Mouse (Mus musculus): ENCODE results near the gene Grik4.

Grik4 gene

GRCm38 (mm10) chr9:42742385-42742784 is 201.9 kb downstream of the Grik4 start:
- in situ Hi-C loops (cut with MboI) = no loop called here

DNA sequence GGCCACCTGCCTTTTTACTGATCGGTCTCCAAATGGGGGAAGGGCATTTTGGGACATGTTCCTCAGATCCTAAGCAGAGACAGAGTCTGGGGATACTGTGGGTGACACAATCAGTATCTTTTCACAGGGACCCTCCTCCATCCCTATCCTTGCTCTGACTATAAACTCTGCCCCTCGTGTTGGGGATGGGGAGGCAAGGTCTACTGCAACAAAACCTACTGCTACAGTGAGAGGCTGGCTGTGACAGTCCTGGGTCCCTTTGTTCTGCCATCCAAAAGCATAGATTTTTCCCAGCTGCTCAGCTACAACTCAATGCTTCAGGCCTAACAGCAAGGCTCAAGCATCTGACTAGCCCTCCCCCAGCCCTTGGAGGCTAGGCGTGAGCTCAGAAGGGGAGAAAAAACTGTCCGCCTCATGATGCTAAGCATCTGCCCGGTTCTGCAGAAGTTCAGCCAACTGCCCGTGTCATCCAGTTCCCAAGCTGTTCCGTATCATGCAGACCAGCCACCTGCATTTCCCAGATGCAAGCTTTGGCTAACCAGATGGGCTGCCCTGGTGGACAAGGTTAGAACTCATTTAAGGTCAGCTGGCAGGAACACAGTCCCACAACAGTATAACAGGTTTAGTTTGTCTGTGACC is 207.5 kb downstream of the Grik4 start:
- in situ Hi-C loops (cut with MboI) = no loop called here

DNA sequence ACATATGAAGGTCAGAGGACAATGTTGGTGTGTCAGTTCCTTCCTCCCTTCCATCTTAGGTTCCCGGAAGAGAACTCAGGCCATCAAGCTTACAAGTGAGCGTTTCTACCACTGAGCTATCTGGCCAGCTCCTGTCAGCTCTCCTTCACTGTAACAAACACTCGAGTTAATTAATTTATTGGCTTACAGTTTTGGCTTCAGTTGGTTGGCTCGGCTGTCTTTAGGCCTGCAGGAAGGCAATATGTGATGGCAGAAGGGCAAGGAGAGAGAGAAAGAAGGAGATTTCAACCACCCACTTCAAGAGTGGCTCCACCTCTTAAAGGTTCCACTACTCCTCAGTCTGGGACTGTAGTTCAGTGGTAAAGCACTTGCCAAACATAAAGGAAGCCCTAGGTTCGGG is 209.2 kb downstream of the Grik4 start:
- in situ Hi-C loops (cut with MboI) = no loop called here

DNA sequence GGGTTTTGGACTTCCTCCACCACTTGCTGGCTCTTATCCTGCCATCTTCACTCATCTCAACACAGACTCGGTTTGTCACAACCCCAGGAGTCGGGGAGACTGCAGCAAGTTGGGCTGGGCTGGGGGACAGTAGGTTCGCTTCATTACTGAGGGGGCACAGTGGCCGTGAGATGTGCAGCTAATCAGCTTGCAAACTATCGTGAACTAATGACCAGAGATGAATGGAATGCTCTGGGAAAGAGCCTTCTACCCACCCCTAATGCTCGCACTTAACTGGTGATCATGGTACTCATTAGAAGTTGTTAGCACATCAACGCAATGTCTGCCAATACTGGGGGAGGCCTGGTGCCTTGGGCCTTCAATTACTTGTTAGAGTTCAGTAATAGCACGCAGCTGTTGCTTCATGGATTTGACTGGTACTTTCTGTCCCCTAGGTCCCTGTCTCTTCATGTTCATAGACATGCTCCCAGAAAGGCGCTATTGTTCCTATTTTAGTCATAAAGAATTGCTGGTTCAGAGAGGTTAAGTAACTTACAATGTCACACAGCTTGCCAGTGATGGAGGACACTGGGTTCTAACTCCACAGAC is 211.5 kb downstream of the Grik4 start:
- in situ Hi-C loops (cut with MboI) = no loop called here

DNA sequence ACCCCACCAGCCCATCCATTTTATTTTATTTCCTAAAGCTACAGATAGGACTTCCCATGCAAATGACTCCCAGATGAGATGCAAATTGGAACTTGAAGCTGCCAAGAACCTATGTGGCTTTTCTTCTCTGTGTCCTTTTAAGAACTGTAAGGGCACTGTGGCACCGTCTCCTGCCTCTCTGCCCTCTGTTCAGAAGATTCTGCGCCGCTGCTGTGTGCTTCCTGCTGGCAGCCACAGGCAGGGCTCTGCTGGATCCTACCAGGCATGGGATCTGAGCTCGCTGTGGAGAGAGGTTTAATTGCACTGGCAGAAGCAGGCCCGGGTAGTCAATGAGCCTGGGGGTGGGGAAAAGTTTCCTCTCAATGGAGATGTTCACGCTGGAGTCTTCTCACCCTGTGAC is 215.8 kb downstream of the Grik4 start:
- in situ Hi-C loops (cut with MboI) = no loop called here

- in situ Hi-C loops (cut with MboI) = no loop called here
Measured at GRCm38 (mm10) chr9:42727661-42728060, 216.6 kb downstream of the Grik4 start.

GRCm38 (mm10) chr9:42727186-42727585 is 217.1 kb downstream of the Grik4 start:
- in situ Hi-C loops (cut with MboI) = no loop called here

DNA sequence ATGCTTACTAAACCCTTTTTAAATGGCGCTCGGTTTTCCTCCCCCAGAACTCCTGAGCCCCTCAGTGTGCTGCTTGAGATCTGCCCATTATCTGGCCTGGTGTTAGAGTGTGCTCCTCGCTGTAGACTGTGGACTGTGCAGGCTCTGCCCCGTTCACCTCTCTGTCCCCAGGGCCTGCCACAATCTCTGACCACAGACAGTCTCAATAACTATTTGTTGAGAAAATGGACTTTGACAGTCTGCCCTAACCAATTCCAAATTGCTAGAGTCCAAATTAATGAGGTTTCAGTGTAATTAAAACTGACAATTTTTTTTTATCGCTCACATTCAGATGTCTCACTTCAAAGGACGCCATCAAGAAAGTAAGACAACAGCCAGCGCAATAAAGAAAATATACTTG is 220.2 kb downstream of the Grik4 start:
- in situ Hi-C loops (cut with MboI) = no loop called here

DNA sequence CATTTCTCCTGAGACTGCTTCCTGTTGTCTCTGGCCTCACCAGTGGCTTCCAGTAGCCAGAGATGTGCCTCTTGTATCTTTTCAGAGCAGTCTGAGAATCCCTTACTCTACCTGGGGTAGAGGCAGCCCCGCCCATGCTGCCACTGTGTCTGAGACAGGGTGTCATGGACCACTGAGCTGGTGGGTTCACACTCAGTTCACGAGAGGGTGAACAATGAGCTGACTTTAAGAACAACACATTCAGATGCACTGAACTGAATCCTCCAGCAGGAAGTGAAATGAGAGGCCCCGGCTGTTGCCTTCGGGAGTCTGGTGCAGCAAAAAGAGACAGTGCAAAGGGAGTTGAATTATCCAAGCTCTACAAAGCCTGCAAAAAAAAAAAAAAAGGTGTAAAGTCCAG is 221.8 kb downstream of the Grik4 start:
- in situ Hi-C loops (cut with MboI) = no loop called here

DNA sequence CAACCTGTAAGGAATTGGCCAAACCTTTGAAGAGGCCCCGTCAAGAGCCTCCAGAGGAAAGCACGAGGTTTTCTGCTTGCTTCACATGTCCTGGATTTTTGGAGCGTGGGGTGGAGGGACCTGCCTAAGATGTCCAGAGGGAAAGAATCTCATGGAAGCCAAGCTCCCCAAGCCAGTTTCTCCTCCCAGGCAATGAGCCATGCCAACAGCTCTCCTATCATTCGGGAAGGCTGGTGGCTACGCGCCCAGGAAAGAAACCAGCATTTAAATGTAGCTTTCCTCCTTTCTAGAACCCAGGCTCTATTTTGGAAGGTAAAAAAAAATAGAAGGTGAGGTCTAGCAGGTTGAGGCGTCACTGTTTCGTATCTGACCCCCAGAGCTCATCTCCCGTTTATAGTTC is 222.6 kb downstream of the Grik4 start:
- in situ Hi-C loops (cut with MboI) = no loop called here

DNA sequence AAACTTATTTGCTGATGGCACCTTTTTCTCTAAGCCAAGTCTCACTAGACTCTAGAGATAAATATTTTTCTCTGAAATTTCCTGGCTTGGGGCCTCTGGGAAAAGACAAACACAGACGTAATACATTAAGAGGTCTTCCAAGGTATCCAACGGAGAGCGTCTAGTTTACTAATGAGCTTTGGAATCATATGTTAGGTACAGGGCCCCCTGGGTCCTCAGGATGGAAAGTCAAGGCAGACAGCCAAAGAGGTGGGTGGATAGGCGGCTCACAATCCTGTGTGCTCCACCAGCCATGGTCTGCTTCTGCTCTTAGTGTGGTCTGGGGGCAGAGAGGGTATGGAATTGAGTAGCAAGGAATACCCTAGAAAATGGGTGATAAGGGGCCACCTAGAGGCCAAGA is 223.1 kb downstream of the Grik4 start:
- in situ Hi-C loops (cut with MboI) = no loop called here

- in situ Hi-C loops (cut with MboI) = no loop called here
Measured at GRCm38 (mm10) chr9:42713912-42714311, 230.4 kb downstream of the Grik4 start.

DNA sequence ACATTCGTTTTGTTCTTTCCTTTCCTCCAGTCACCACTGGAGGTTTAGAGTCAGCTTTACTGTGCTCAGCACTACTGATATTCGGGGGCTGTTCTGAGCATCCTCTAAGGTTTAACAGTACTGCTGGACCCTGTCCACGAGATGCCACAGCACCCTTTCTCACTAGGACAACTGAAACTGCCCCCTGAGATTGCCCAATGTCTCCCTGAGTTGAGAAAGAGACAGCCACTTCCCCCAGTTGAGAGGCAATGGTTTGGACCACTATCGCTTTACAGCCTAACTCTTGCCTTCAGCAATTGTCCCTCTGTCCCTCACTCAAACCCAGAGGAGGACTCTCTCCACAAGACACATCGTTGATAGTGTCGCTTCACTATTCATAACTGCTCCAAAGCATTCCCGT is 238.4 kb downstream of the Grik4 start:
- in situ Hi-C loops (cut with MboI) = no loop called here

DNA sequence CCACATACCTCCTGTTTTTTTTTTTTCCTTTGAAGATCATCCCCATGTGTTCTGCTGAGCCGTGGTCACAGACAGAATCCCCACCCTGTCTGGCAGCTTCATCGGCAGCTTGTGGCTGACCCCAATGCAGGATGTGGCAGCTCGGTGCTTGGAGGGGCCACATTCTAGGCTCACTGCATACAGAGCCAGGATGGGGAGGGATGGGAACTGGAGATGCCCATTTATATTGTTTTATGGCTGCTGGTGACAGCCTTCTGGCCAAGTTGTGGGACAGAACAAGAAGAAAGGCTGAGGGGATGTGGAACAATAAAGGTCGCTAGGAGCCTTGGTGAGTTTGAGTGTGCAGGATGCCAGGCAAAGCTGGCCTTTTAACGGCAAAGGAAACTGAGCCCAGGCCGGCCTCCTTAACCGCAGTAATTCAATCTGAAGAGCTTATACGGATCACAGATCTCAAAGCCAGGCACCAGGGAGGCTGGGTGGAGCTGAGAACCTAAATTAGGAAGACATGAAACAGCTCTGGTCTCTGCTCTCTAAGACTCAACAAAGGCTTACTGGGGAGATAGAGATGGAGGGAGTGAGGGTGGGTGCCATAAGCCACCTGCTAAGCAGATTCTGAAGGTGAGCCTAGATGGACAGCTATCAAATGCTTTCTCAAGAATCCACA is 241.0 kb downstream of the Grik4 start:
- in situ Hi-C loops (cut with MboI) = no loop called here

- in situ Hi-C loops (cut with MboI) = no loop called here
Measured at GRCm38 (mm10) chr9:42702231-42703132, 241.8 kb downstream of the Grik4 start.

DNA sequence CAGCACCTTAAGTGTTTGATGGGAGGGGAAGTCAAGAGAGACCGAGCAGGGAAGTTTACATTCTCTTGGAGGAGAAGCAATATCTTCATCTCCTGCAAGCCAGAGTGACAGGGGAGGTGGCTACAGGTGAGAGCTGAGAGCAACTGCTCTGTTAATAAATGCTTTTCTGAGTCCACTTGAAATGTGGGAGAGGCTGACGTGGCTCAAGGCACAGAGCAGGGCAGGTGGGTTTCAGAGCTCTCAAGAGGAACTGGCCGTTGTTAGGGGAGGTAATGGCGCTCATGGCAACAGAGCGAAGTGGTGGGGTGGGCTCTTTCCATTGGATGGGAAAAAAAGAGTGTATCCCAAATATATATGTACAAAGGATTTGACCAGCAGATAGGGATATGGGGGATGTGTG is 242.6 kb downstream of the Grik4 start:
- in situ Hi-C loops (cut with MboI) = no loop called here

DNA sequence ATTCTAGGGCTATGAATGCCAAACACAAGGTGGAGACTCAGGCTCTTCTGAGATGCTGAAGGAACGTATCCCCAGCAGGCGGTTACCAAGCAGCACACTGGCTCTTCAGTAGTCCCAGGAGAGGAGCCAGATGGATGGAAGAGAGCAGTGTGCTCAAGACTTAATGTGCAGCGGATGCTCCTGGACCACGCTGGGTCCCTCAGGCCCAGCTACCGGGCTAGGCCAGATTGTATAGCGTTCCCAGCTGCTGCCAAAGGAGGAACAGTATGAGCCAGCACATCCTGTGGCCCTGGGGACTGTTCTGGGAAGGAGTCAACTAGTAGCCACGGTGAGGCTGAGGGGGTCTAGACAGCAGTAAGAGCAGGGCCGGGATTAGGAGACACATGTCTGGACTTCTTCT is 251.3 kb downstream of the Grik4 start:
- in situ Hi-C loops (cut with MboI) = no loop called here

DNA sequence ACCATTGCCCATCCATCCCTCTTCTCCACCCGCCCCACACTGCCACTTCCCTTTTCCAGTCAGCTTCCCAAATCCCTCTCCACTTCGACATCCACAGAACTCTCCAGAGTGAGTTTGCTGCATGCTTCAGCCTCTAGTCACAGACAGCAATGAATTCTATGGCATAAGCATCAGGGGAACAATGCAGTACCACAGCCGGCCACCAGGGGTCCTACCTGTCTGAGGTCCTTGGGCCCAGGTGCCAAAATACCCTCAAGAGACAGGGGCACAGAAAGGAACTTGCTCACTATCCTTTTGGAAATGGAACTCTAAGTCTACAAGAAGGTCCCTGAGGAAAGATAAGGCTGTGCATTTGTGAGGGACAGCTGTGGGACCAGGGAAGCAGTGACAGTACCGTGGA is 256.1 kb downstream of the Grik4 start:
- in situ Hi-C loops (cut with MboI) = no loop called here

DNA sequence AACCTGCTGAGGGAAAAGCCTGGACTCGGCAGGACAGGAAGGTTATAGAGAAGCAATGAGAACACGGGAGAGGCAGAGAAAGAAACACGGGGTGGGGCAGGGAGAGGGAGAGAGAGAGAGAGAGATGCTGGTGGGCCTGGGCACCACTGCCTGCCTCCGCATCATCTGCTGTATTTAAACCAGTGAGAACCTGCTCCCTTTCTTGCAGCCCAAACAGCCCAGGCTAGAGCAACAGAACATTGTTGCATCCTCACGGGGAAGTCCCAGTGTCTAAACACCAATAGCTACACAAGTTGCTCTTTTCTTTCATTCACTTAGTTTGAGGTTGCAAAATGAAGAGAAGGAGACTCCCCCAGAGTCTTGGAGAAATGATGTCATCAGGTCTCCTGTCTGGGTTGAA is 258.2 kb downstream of the Grik4 start:
- in situ Hi-C loops (cut with MboI) = no loop called here

GRCm38 (mm10) chr9:42674017-42674412 is 270.3 kb downstream of the Grik4 start:
- in situ Hi-C loops (cut with MboI) = no loop called here

DNA sequence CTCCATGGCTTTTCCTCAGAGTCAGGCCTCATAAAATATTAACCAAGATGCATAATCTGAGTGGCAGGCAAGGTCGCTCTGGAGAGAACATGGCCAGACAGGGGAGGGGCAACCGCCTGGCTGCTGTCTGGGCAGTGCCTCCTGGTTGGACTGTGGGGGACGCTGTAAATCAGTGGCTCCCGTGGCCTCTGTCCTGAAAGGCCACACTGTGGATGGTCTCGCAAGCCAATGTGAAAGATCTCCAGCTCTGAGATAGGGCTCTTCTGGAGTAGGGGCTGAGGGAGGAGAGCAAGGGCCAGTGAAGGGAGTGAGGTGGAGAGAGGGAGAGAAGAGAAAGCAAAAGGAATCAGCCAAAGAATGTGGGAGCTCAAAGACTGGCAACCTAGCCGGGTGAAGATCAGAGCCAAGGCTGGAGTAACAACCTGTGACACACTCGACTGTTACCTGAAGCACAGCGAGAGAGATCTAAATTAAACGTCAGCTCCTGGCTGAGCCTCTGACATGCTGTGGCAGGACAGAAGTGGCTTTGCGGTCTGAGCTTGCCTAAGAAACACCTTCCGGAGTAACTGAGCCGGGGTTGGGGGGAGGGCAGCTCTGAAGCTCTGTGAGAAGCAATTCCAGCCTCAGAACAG is 270.8 kb downstream of the Grik4 start:
- in situ Hi-C loops (cut with MboI) = no loop called here

DNA sequence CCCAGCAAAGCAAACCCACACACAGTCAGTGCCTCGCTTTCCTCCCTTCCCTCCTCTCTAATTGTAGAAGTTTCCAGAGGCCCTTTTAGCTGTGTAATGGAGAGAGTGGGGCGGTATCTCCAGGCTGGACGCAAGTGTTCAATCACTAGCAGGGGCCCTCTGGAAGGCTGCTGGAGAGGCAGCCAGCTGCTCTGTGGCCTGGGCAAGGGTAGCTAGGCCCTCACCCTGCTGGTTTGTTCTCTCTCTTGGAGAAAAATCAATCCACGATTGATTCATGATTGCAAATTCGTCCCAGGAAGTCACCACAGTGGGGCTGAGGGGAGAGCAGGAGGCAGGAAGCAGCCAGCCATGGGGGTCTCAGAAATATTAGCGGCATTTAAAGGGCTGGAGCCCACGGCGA is 271.3 kb downstream of the Grik4 start:
- in situ Hi-C loops (cut with MboI) = no loop called here

Data from mature B cell (primary cell).